Mouse (Mus musculus) forebrain, embryonic 13.5 days (tissue): Measurements from ENCODE around the gene Gm28635. TPM values are rescaled to one million over a fixed set of nuclear protein-coding genes. Genes with fewer than 3 reads are reported as not detected.

ENCODE experiments used
- ATAC-seq: fragments of 200-750 bp; cut with Nextera tagmentation; 2 replicates; pipeline ENCODE4 v1.8.0; 2017
- H3K27ac ChIP-seq: fragments of 300-500 bp; sonication (generic); 2 replicates; pipeline ENCODE4 v1.5.1; 2015; ENCODE audit warnings: inconsistent platforms, mild to moderate bottlenecking, moderate library complexity
- H3K27me3 ChIP-seq: fragments of 300-500 bp; sonication (generic); 2 replicates; pipeline ENCODE4 v1.6.1; 2015; ENCODE audit warnings: mild to moderate bottlenecking, inconsistent platforms
- H3K36me3 ChIP-seq: fragments of 300-500 bp; sonication (generic); 2 replicates; pipeline ENCODE4 v1.6.1; 2015; ENCODE audit warnings: mild to moderate bottlenecking, inconsistent platforms; ENCODE audit not compliant: poor library complexity, severe bottlenecking
- H3K4me1 ChIP-seq: fragments of 300-500 bp; sonication (generic); 2 replicates; pipeline ENCODE4 v1.6.1; 2015; ENCODE audit warnings: inconsistent platforms
- H3K4me2 ChIP-seq: fragments of 300-500 bp; sonication (generic); 2 replicates; pipeline ENCODE4 v1.6.1; 2015; ENCODE audit warnings: inconsistent platforms, mild to moderate bottlenecking, moderate library complexity
- H3K4me3 ChIP-seq: fragments of 300-500 bp; sonication (generic); 2 replicates; pipeline ENCODE4 v1.5.1; 2015; ENCODE audit warnings: mild to moderate bottlenecking, inconsistent platforms
- H3K9ac ChIP-seq: fragments of 300-500 bp; sonication (generic); 2 replicates; pipeline ENCODE4 v1.6.1; 2015; ENCODE audit warnings: mild to moderate bottlenecking, inconsistent platforms
- H3K9me3 ChIP-seq: fragments of 300-500 bp; sonication (generic); replicated peaks from 2 replicates; pipeline ENCODE4 v1.6.1; 2016; ENCODE audit warnings: inconsistent platforms
- WGBS: fragments of 180-500 bp; shearing (Covaris S2); methylation state at CpG from one replicate; pipeline ENCODE4 v1.1.7; 2015; 5-methylcytosine and 5-hydroxymethylcytosine counted together
- polyA plus RNA-seq: library from polyadenylated mRNA; unstranded; fragments of >200 nt; fragmentation: Nextera tagmentation; extraction: Ambion mirVana; gene quantifications from 2 replicates; pipeline ENCODE4 v1.2.1, GENCODE M21; 2015

Gene Gm28635
- not detected in 2 replicates for polyA plus RNA-seq

DNA sequence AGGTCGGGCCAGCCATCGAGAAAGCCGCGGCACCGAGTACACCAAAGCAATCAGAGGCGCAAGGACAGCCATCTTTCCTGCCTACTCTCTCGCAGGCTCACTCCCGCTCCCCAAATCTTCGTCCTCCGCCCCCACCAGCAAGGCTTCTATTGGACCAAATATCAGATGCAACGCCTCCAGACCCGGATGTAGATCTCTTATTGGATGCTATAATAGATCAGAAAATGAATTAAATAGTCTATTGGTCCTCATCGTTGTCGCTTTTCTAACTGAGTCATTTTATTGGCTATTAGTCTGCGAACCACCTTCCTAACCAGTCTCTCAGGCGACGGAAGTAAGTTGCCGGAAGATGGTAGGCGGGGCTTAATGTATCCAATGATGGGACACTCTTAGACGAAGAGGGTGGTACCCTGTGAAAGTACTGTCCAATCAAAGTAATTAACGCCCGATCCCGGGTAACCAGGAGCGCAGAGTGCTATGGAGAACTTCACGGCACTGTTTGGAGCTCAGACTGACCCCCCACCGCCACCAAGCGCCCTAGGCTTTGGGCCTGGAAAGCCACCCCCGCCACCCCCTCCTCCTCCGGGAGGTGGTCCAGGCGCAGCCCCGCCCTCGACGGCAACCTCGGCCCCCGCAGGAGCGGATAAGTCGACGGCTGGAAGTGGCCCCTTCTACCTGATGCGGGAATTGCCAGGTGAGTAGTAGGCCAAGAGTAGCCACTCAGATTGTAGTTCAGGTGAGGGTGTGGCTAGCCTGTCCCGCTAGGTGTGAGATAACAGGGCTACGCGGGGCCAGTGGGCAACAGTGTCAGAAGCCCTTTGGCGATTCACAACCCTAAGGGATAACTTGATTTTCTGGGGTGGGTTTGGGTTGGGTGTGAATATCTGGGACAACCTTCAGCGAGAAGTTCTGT is at the start of gene Gm28635, which contains the start of gene Med19:
Gene Gm28635 (minus strand): TSS at position 74 of the 913 bp plus-strand sequence.
Gene Med19 (plus strand): TSS at position 435 of the 913 bp plus-strand sequence.
- WGBS, result under 1% methylated on average over 44 of the region's 44 CpGs
- peak; percentile 99 for ATAC-seq

DNA sequence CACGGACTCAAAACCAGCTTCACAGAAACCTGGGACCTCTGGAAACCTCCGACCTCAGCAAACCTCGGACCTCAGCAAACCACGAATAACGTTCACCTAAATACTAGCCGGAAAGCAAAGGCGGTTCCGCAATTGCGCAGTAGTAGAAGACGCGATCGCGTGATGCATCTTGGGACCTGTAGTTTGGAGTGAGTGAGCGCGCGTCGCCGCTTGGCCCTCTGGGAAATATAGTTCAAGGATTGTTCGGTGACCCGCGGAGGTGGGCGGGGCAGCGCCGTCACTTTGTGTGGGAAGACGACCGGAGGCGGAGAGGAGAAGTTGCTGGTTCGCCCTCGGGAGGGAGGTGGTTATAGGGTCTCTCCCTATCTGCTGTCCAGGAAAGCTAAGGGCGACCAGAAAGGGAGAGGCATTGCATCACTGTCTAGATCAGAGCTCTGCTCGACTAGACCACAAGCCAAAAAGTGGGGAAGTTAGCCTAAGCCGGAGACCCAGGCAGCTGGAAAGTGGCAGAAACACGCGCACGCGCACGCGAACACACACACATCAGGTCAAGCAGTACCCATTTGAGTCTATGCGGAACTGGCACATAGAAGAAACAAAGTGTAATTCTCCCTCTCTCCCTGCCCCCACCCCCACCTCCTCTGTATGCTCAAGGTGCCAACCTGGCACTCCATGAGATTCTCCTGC is 49.5 kb upstream of the Gm28635 start, which contains the start of gene Clp1:
Gene Clp1 (minus strand): TSS at position 179 of the 687 bp plus-strand sequence.
- Histone ChIP-seq H3K4me2 (peak within 1 kb of the TSS; percentile 84), H3K9me3 (no peaks in the 10 kb centered on the region), H3K36me3 (peaks cover 31% of the 10 kb centered on the region), H3K4me1 (peaks cover 29% of the 10 kb centered on the region), H3K4me3 (peak within 1 kb of the TSS; percentile 56), H3K27ac (peak within 1 kb of the TSS; percentile 60), H3K9ac (peak within 1 kb of the TSS; percentile 65), H3K27me3 (no peaks in the 10 kb centered on the region)
- ATAC-seq, result peak; percentile 97
- whole genome bisulfite sequencing, result under 1% methylated on average over 39 of the region's 39 CpGs

More for the DNA sequence above, at the start of gene Gm28635, which contains the start of gene Med19:
- Histone ChIP-seq H3K9me3 (no peaks in the 10 kb centered on the region), H3K27me3 (no peaks in the 10 kb centered on the region), H3K4me3 (peak within 1 kb of the TSS; percentile 97), H3K4me1 (peaks cover 26% of the 10 kb centered on the region), H3K9ac (peak within 1 kb of the TSS; percentile 88), H3K4me2 (peak within 1 kb of the TSS; percentile 78), H3K27ac (peak within 1 kb of the TSS; percentile 51), H3K36me3 (peaks cover 40% of the 10 kb centered on the region)

GRCm38 (mm10) chr2:84726716-84727115 is 48.9 kb upstream of the Gm28635 start:
- ATAC-seq, result peak; percentile 4
- H3K27ac ChIP-seq, result 0 out of 2 replicates have a peak overlapping the region, but pooled peaks have one; percentile 60

DNA sequence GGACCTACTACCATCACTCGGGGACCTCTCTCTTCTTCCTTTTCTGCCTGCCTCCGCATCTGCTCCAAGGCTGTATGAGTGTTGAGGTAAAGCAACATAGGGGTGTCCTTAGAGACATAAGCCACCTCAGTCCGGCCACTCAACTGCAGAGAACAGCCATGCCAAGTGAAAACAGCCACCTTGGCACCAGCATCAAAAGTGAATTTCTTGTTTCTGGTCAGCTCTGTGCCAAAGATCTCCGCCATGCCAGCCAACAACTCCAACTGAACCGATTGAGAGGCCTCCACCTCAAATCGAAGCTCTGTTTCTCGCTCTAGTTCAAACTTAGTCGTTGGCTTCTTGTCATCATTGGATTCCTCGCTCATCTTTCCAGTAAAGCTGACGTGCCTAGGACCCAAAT is 47.9 kb upstream of the Gm28635 start:
- ATAC-seq, result no peak
- Histone ChIP-seq H3K27ac (no peak overlapping the region), H3K4me3 (peak overlapping the region; percentile 56), H3K4me1 (peaks cover 29% of the 10 kb centered on the region), H3K4me2 (peak overlapping the region; percentile 84), H3K9me3 (no peaks in the 10 kb centered on the region), H3K27me3 (no peaks in the 10 kb centered on the region), H3K9ac (no peak overlapping the region), H3K36me3 (peaks cover 42% of the 10 kb centered on the region)
- 92% methylated on average over 10 of the region's 10 CpGs for WGBS

More at GRCm38 (mm10) chr2:84726716-84727115, 48.9 kb upstream of the Gm28635 start:
- WGBS, result 4% methylated on average over 9 of the region's 9 CpGs
- Histone ChIP-seq H3K36me3 (peaks cover 37% of the 10 kb centered on the region), H3K9me3 (no peaks in the 10 kb centered on the region), H3K4me2 (peak overlapping the region; percentile 84), H3K4me1 (peaks cover 29% of the 10 kb centered on the region), H3K9ac (peak overlapping the region; percentile 65), H3K4me3 (peak overlapping the region; percentile 56), H3K27me3 (no peaks in the 10 kb centered on the region)

- WGBS, result 96% methylated on average over 14 of the region's 14 CpGs
- H3K27ac ChIP-seq, result no peak overlapping the region
- H3K4me3 ChIP-seq, result no peak overlapping the region
- ATAC-seq, result no peak
- H3K4me2 ChIP-seq, result no peak overlapping the region
- H3K36me3 ChIP-seq, result peaks cover 42% of the 10 kb centered on the region
- peaks cover 29% of the 10 kb centered on the region for H3K4me1 ChIP-seq
- no peaks in the 10 kb centered on the region for H3K27me3 ChIP-seq
- no peak overlapping the region for H3K9ac ChIP-seq
- H3K9me3 ChIP-seq, result no peaks in the 10 kb centered on the region
Measured at GRCm38 (mm10) chr2:84723856-84724255, 46.0 kb upstream of the Gm28635 start.

GRCm38 (mm10) chr2:84721182-84721581 is 43.3 kb upstream of the Gm28635 start:
- ATAC-seq, result no peak
- Histone ChIP-seq H3K9me3 (no peaks in the 10 kb centered on the region), H3K27me3 (no peaks in the 10 kb centered on the region), H3K4me3 (no peak overlapping the region), H3K27ac (no peak overlapping the region), H3K36me3 (peaks cover 42% of the 10 kb centered on the region), H3K4me1 (peaks cover 27% of the 10 kb centered on the region), H3K9ac (no peak overlapping the region), H3K4me2 (no peak overlapping the region)
- 92% methylated on average over 3 of the region's 3 CpGs for WGBS

DNA sequence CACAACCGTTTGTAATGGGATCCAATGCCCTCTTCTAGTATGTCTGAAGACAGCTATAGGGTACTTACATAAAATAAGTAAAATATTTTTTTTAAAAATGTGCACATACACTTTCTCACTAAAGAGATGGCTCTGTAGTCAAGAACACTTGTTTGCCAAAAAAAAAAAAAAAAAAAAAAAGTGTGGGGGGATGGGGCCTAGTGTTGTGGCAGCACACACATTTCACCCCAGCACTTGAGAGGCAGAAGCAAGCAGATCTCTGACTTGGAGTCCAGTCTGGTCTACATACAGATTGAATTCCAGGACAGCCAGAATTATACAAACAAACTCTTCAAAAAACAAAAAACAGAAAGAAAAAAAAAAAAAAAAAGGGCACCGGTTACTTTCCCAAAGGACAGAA is 42.9 kb upstream of the Gm28635 start:
- Histone ChIP-seq H3K27ac (no peak overlapping the region), H3K27me3 (no peaks in the 10 kb centered on the region), H3K4me3 (no peak overlapping the region), H3K4me2 (no peak overlapping the region), H3K9ac (no peak overlapping the region), H3K36me3 (peaks cover 41% of the 10 kb centered on the region), H3K4me1 (peaks cover 24% of the 10 kb centered on the region), H3K9me3 (no peaks in the 10 kb centered on the region)
- WGBS, result 97% methylated on average over 2 of the region's 2 CpGs
- ATAC-seq, result no peak

DNA sequence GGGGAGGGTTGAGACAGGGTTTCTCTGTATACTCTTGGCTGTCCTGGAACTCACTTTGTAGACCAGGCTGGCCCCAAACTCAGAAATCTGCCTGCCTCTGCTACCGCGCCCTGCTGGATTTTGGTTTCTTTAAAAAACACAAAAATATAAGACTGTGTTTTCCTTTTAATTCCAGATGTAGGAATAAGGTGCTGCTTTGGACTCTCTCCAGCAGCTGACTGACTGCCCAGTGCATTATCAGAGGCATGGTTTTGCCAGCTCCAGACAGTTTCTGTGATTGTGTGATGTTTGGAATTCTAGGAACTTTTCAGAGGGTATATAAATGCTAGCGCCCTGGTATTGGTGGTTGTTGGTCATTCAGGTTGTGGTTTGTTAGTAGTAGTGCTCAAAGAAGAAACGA is 39.5 kb upstream of the Gm28635 start:
- H3K4me1 ChIP-seq, result peaks cover 22% of the 10 kb centered on the region
- no peaks in the 10 kb centered on the region for H3K9me3 ChIP-seq
- H3K4me3 ChIP-seq, result no peak overlapping the region
- no peak overlapping the region for H3K27ac ChIP-seq
- ATAC-seq, result no peak
- H3K27me3 ChIP-seq, result no peaks in the 10 kb centered on the region
- H3K4me2 ChIP-seq, result no peak overlapping the region
- 95% methylated on average over 4 of the region's 4 CpGs for WGBS
- H3K36me3 ChIP-seq, result peaks cover 12% of the 10 kb centered on the region
- no peak overlapping the region for H3K9ac ChIP-seq

GRCm38 (mm10) chr2:84716423-84717355 is 38.8 kb upstream of the Gm28635 start:
- ATAC-seq, result no peak
- Histone ChIP-seq H3K27ac (peak overlapping the region; percentile 96; the same call in 1 of the 2 replicates), H3K4me3 (peak overlapping the region; percentile 96), H3K9me3 (no peaks in the 10 kb centered on the region), H3K9ac (peak overlapping the region; percentile 78), H3K4me2 (peak overlapping the region; percentile 82), H3K4me1 (peaks cover 26% of the 10 kb centered on the region), H3K27me3 (no peaks in the 10 kb centered on the region), H3K36me3 (peaks cover 5% of the 10 kb centered on the region; the same call in 1 of the 2 replicates)
- WGBS, result 38% methylated on average over 9 of the region's 9 CpGs

DNA sequence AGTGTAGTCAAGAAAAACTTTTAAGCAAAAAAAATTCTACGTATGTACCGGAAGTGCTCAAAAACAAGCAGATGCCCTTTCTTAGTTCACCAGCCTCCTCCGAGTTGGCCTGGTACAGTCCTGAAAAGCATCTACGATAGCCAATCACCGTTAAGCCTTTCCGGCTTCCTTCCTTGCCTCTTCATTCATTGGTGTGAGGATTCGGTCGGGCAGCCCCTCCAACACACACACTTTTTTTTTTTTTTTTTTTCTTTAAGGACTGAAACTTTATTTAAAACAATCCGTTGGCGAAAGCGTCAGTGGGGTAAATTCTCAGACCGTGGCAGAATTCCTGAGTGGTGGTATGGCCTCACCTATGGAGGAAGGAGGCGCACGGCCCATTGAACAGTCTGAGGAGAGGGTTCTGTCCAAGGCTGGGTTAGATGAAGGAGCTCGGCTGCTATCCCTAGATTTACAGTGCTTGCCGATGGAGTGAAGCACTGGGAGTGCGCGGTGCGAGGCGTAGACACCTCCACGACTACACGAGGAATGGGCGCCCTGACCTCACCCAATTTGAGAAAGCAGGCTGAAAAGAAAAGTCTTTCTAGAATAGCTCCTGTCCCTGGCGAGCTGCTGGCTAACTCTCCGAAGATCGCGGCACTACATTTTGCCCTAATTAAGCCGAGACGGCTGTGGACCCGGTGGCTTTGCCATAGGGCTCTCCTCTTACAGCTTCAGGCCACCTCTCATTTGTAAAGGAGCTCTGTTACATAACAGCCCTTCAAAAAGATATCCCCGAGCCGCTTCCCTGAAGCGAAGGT is 37.9 kb upstream of the Gm28635 start:
- ATAC-seq, result peak; percentile 95
- Histone ChIP-seq H3K27ac (peak overlapping the region; percentile 96), H3K9ac (peak overlapping the region; percentile 97), H3K9me3 (no peaks in the 10 kb centered on the region), H3K4me3 (peak overlapping the region; percentile 96), H3K27me3 (no peaks in the 10 kb centered on the region), H3K4me2 (peak overlapping the region; percentile 82), H3K36me3 (peaks cover 3% of the 10 kb centered on the region), H3K4me1 (peaks cover 26% of the 10 kb centered on the region)
- WGBS, result under 1% methylated on average over 33 of the region's 33 CpGs
